Mouse (Mus musculus): ENCODE results near the gene Erich4.

DNA sequence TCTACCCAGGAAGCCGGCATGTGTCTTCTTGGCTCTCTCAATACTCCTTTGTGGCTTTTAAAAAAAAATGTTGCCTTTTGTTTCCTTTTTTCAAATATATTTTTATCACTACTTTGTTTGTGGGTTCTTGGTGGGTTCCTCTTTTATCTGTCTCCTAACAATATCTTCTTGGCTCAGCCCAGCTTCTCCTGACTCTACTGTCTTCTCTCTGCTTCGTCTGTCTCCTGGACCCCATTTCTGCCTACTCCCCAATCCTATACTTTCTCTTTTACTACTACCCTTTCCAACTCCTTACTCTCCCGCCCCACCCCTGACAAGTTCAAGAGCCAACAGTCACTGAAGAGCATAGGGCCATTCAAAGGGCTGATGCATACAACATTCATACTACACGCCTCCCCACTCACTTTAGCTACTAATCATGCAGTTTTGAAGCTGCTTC is 9.0 kb downstream of the Erich4 start:
- TF ChIP-seq CTCF (IDR thresholded peaks at IDR 0.05) (no peak), POLR2A (IDR thresholded peaks at IDR 0.05; ENCODE audit: insufficient read depth, low read depth, low read length) (no peak), EP300 (IDR thresholded peaks at IDR 0.05; ENCODE audit: insufficient read depth, low read depth, low read length) (no peak)

Data from heart, adult 2 months (tissue).